Mouse (Mus musculus) G1E (cell line): ENCODE measurements around the gene Sytl3. TPM values are rescaled to one million over a fixed set of nuclear protein-coding genes. Genes with fewer than 3 reads are reported as not detected.

ENCODE experiments used
- ATAC-seq: 2 replicates; pipeline ENCODE4 v1.8.0; 2016; ENCODE audit warnings: mild to moderate bottlenecking; ENCODE audit not compliant: insufficient number of reproducible peaks, poor library complexity, low FRiP score, severe bottlenecking; ENCODE audit errors: extremely low read depth
- DNase-seq: peaks from one replicate; pipeline ENCODE4 v3.0.0; 2012; ENCODE audit warnings: low spot score
- H3K27me3 ChIP-seq: 2 replicates; pipeline ENCODE4 v1.6.1; 2012; ENCODE audit warnings: mild to moderate bottlenecking, low read length, inconsistent platforms; ENCODE audit not compliant: insufficient read depth
- H3K36me3 ChIP-seq: replicated peaks from 2 replicates; pipeline ENCODE3; 2012; ENCODE audit warnings: mild to moderate bottlenecking, inconsistent platforms
- H3K4me1 ChIP-seq: 2 replicates; pipeline ENCODE4 v1.6.1; 2012; ENCODE audit warnings: low read depth, low read length, inconsistent platforms, mixed read lengths; ENCODE audit not compliant: insufficient read depth
- H3K4me3 ChIP-seq: 2 replicates; pipeline ENCODE4 v1.5.1; 2012; ENCODE audit warnings: low read depth, mild to moderate bottlenecking, inconsistent platforms, low read length, moderate library complexity, mixed read lengths
- H3K9me3 ChIP-seq: replicated peaks from 2 replicates; pipeline ENCODE4 v1.6.1; 2012; ENCODE audit warnings: inconsistent platforms
- CTCF ChIP-seq: IDR thresholded peaks from 2 replicates; pipeline ENCODE4 v1.5.1; 2012; ENCODE audit warnings: low read depth, low read length, inconsistent platforms, mixed read lengths
- GATA1 ChIP-seq: IDR thresholded peaks from 2 replicates; pipeline ENCODE4 v1.6.1; 2012; ENCODE audit warnings: borderline replicate concordance, low read length, inconsistent platforms, mixed read lengths
- GATA2 ChIP-seq: IDR thresholded peaks from 2 replicates; pipeline ENCODE4 v1.6.1; 2012; ENCODE audit warnings: low read depth, low read length, inconsistent platforms, borderline replicate concordance
- POLR2AphosphoS5 ChIP-seq: IDR thresholded peaks from 2 replicates; pipeline ENCODE4 v1.6.1; 2012; ENCODE audit warnings: low read depth, low read length, inconsistent platforms; ENCODE audit not compliant: insufficient replicate concordance
- TAL1 ChIP-seq: conservative IDR thresholded peaks from 2 replicates; pipeline ENCODE4 v1.6.1; 2012; ENCODE audit warnings: low read depth, low read length, inconsistent platforms, mixed read lengths
- polyA plus RNA-seq: library from polyadenylated mRNA; stranded (reverse); fragments of >175 nt; gene quantifications from 2 replicates; pipeline ENCODE4 v1.2.3, GENCODE M21; 2012
- total RNA-seq, 2 experiments: library from RNA; stranded (forward) in 1 of 2; stranded (reverse) in 1 of 2; fragments of 200-1000 nt in 1 of 2; fragments of >200 nt in 1 of 2; fragmentation: Nextera tagmentation in 1 of 2; gene quantifications; 2 replicates each; pipeline ENCODE4 v1.2.3; 2014 to 2017

The Sytl3 gene
- total and polyA plus RNA-seq, 3 experiments = 1.3 TPM; not detected in 2

DNA sequence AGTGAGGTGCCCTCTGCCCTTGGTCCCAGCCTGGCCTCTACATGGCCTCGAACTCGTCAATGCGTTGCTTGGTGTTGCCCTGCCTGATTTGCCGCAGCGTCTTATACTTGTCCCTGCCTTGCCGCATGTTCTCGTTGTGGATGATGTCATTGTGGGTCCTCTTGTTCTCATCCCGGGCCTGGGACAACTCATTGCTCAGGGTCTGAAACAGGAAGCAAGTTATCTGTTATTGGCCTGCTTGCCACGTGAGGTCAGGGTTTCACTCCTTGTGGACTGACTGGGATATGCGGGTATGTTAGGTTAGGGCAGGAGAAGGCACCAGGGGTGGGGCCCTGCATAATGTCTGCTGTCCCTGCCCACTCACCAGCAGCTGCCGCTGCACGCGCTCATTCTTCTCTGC is 80.4 kb downstream of the Sytl3 start:
- TF ChIP-seq CTCF (no peak), TAL1 (no peak)
- 0 out of 2 replicates have a peak, but pooled peaks cover under 1% of the 10 kb centered on the region for H3K27me3 ChIP-seq
- no peak for ATAC-seq
- H3K4me3 ChIP-seq = no peak overlapping the region
- no peak for DNase-seq
- peaks cover 82% of the 10 kb centered on the region for H3K36me3 ChIP-seq
- H3K4me1 ChIP-seq = peaks cover 33% of the 10 kb centered on the region
- H3K9me3 ChIP-seq = no peaks in the 10 kb centered on the region

DNA sequence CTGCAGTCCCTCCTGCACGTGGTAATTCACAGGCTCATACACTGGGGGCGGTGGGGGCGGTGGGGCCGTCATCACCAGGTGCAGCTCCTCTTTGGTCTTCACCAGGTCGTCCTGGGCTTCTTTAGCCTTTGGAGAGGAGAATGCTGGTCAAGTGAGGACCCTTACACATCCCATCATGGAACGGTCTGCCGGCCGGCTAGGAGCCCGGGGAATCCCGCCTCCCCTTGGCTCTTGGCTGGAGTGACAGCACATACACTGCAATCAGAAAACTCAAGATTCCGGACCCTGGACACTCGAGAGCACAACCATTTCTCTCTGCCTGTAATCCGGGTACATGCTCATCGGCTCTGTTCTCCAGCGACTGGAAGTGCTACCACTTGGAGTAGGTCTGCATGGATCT is 80.9 kb downstream of the Sytl3 start:
- H3K4me3 ChIP-seq = no peak overlapping the region
- no peaks in the 10 kb centered on the region for H3K9me3 ChIP-seq
- peaks cover 37% of the 10 kb centered on the region for H3K4me1 ChIP-seq
- TF ChIP-seq TAL1 = no peak
- TF ChIP-seq GATA2 = no peak
- TF ChIP-seq GATA1 = no peak
- TF ChIP-seq CTCF = no peak
- no peak for TF ChIP-seq POLR2AphosphoS5
- no peaks in the 10 kb centered on the region for H3K27me3 ChIP-seq
- DNase-seq = no peak
- peaks cover 87% of the 10 kb centered on the region for H3K36me3 ChIP-seq
- no peak for ATAC-seq

DNA sequence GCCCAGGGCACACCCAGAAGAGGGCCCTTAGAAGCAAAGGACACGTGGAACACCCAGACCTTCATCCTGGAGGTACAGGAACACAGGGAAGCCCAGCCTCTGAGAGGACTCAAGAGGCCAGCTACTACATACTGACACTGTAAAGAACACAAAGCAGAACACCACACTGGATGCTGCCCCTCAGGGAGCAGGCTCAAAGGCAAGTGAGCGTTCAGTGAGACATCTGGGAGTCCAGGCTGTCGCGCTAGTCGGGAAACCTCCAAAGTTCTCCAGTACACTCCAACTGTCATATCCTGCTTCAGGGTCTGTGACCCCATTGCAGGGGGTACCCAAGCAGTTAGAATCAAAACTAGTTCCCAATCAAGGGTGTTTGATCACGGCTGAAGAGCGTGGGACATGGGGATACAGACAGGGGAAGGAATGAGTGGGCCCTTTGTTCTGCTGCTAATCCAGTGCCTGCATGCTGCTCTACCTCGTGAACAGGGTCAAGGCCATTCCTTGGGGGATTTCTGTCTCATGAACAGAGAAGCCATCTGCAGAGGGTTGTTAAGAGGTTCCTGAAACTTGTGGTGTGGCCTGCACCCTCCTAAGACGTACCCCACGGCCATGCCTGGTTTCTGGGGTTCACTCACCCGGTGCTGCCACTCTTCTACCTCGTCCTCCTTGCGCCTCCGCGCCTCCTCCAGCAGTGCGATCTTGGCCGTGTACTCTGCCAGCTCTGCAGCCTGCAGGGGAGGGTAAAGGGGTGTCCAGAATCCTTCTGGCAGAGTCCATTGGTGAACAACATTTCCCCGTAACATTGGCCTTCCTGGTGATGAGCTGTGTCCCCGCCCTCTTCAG is 81.7 kb downstream of the Sytl3 start:
- H3K27me3 ChIP-seq = no peaks in the 10 kb centered on the region
- TF ChIP-seq CTCF (no peak), POLR2AphosphoS5 (no peak), GATA1 (no peak), GATA2 (no peak), TAL1 (no peak)
- H3K4me3 ChIP-seq = no peak overlapping the region
- peaks cover 40% of the 10 kb centered on the region for H3K4me1 ChIP-seq
- ATAC-seq (no peak), DNase-seq (no peak)
- no peaks in the 10 kb centered on the region for H3K9me3 ChIP-seq
- peaks cover 95% of the 10 kb centered on the region for H3K36me3 ChIP-seq

DNA sequence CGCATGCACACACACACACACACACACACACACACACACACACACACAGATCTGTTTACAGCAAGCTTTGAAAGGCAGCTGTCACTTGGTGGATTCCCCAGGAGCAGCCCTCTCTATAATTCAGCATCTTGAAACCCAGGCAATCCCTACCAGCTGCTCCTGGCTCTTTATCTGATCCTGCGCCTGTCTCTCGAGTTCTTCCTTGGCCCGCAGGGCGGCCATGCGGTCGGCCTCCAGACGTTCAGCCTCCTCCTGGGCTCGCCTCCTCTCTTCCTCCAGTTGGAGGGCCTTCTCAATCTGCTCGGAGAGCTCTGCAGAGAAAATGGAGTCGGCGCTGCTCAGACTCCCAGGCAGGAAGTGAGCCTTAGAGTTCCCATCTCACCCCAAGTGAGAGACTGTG is 82.4 kb downstream of the Sytl3 start:
- no peak for DNase-seq
- ATAC-seq = no peak
- H3K36me3 ChIP-seq = peaks cover 100% of the 10 kb centered on the region
- TF ChIP-seq GATA2 = no peak
- no peak for TF ChIP-seq CTCF
- no peak for TF ChIP-seq TAL1
- no peak for TF ChIP-seq POLR2AphosphoS5
- TF ChIP-seq GATA1 = no peak
- no peaks in the 10 kb centered on the region for H3K27me3 ChIP-seq
- no peaks in the 10 kb centered on the region for H3K9me3 ChIP-seq
- H3K4me3 ChIP-seq = no peak overlapping the region
- peaks cover 36% of the 10 kb centered on the region for H3K4me1 ChIP-seq

DNA sequence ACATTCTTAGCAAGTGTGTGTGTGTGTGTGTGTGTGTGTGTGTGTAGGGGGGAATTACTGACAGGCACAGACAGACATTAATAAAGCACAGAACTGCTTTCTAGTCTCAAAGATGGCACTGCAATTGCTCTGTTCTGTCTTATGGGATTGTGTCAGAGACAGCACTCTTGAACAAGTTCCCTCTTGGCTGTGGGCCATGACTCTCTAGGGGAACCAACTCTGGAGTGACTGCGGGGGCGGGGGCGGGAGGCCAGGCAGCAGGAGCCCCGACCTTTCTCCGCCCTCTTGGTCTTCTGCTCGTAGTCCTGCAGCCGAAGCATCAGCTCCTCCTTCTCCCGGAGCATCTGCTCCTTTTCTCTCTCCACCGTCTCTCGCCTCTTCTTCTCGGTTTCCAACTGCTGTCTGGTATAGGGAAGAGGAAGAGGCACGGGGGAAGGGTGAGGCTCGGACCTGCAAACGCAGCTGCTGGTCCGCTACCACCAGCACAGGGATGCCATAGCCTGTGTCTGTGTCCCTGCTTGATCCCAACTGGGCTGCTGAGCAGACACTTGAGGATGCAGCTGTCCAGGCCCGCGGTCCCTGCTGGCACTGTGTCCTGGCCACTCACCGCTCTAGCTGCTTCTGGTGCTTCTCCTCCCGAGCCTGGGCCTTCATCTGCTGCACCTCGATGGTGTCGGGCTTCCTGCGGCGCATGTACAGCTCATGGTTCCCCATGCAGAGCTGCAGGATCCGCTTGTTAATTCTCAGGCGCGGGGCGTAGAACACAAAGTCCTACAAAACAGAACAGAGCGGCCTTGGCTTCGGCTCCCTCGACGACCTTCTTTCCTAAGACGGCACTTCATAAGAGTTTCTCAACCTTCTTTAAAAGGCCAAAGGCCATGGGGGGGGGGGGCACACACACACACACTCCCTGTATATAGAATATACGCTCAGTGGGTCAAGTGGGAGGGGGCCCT is 83.5 kb downstream of the Sytl3 start:
- no peak for ATAC-seq
- H3K36me3 ChIP-seq = peaks cover 100% of the 10 kb centered on the region
- no peaks in the 10 kb centered on the region for H3K27me3 ChIP-seq
- peak overlapping the region; percentile 51 for H3K4me3 ChIP-seq
- TF ChIP-seq GATA2 = no peak
- TF ChIP-seq TAL1 = no peak
- TF ChIP-seq CTCF = no peak
- TF ChIP-seq GATA1 = no peak
- TF ChIP-seq POLR2AphosphoS5 = no peak
- peak; percentile 60 for DNase-seq
- H3K9me3 ChIP-seq = no peaks in the 10 kb centered on the region
- H3K4me1 ChIP-seq = peaks cover 34% of the 10 kb centered on the region

DNA sequence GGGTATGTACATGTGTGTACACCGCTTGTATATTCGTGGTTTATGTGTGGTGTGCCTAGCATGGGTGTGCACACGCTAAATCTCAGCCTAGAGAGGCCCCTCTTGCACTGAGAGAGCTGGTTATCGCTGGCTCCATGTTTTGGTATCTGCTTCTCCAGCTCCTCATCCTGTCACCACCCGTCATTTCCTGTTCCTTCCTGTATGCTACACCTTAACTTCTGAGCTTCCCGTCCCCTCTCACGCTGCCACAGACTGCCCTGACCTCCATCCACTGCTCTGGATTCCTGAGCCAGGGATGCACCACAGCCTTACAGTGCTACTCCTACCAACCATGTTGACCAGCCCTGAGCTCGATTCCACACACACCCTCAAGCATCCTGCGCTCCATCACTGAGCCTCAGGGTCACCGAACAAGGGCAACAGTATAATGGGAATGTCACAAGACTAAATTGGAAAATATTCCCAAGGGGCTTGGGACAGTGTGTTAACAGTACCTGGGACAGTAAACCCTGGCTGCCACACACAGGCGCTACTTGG is 84.2 kb downstream of the Sytl3 start:
- DNase-seq (no peak), ATAC-seq (no peak)
- TF ChIP-seq POLR2AphosphoS5 (no peak), GATA1 (no peak), GATA2 (no peak), TAL1 (no peak), CTCF (no peak)
- peaks cover 100% of the 10 kb centered on the region for H3K36me3 ChIP-seq
- no peaks in the 10 kb centered on the region for H3K27me3 ChIP-seq
- peaks cover 30% of the 10 kb centered on the region for H3K4me1 ChIP-seq
- H3K9me3 ChIP-seq = no peaks in the 10 kb centered on the region
- no peak overlapping the region for H3K4me3 ChIP-seq
